Mouse (Mus musculus): ENCODE data around the gene Emsy. TPM values are rescaled to one million over a fixed set of nuclear protein-coding genes. Genes with fewer than 3 reads are reported as not detected.
A peak's percentile ranks its signal among the peaks of the same experiment; 100 is the strongest.

The Emsy gene
- polyA plus RNA-seq, 1 experiment = 22.8 TPM

DNA sequence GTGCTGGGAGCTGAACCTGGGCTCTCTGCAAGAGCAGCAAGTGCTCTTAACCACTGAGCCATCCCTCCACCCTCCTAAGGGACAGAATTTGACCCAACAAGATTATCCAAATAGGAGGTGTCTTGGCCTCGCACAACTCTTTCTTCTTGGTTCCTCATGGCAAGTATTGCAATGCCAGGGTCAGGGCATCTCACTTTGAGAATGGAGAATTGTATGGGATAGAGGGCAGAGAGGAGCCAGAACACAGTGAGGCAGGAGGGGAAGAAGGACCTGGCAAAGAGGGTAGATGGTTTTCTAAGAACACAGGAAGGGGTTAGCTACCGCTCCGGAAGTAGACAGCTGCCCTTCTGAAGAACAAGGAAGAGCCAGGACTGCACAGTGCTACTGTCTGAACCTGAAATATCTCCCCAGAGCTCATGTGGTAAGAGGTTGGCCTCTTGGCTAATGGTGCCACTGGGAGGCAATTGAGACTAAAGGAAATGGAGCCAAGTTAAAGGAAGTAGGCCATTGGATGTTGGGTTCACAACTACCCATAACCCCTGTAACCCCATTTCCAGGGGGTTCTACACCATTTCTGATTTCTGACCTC, 80.8 kb downstream of the Emsy start:
- peaks cover 36% of the 10 kb centered on the region for H3K4me1 ChIP-seq (ENCODE audit: control insufficient read depth, insufficient read depth, insufficient read length, low read length)
- no peak overlapping the region for H3K4me3 ChIP-seq (ENCODE audit: insufficient read depth, low read depth, low read length)
- peak overlapping the region; percentile 59 for H3K27ac ChIP-seq (replicated peaks; ENCODE audit: low read depth, low read length)

DNA sequence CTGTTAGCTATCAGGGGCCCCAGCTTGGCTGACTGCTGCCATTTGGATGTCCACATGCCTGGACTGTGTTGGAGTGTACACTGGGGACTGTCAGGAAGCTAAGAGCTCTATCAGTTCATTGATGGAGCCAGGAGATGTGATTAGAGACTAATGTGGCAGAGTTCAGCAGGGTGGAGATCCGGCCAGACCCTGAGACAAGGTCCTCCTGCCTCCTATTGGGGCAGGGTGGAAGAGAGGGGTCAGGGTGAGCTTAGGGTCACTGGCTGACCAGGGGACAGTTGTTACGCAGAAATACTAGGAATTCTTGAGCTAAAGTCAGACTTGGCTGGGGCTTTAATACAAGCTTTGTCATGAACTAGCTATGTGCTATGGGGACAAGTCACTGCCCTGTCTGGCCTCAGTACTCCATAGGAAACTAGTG, 81.8 kb downstream of the Emsy start:
- Histone ChIP-seq H3K4me1 (ENCODE audit: control insufficient read depth, insufficient read depth, insufficient read length, low read length) (peaks cover 28% of the 10 kb centered on the region), H3K4me3 (ENCODE audit: insufficient read depth, low read depth, low read length) (no peak overlapping the region), H3K27ac (replicated peaks; ENCODE audit: low read depth, low read length) (no peak overlapping the region)

- H3K27ac ChIP-seq (replicated peaks; ENCODE audit: low read depth, low read length) = 0 out of 2 replicates have a peak overlapping the region, but pooled peaks have one; percentile 5
- H3K4me3 ChIP-seq (ENCODE audit: insufficient read depth, low read depth, low read length) = no peak overlapping the region
- H3K4me1 ChIP-seq (ENCODE audit: control insufficient read depth, insufficient read depth, insufficient read length, low read length) = peaks cover 28% of the 10 kb centered on the region
Observed at GRCm38 (mm10) chr7:98574271-98574670, 82.3 kb downstream of the Emsy start.

- H3K27ac ChIP-seq (replicated peaks; ENCODE audit: low read depth, low read length) = peak overlapping the region; percentile 59
- peaks cover 28% of the 10 kb centered on the region for H3K4me1 ChIP-seq (ENCODE audit: control insufficient read depth, insufficient read depth, insufficient read length, low read length)
- H3K4me3 ChIP-seq (ENCODE audit: insufficient read depth, low read depth, low read length) = no peak overlapping the region
Observed at GRCm38 (mm10) chr7:98573231-98573781, 83.3 kb downstream of the Emsy start.

DNA sequence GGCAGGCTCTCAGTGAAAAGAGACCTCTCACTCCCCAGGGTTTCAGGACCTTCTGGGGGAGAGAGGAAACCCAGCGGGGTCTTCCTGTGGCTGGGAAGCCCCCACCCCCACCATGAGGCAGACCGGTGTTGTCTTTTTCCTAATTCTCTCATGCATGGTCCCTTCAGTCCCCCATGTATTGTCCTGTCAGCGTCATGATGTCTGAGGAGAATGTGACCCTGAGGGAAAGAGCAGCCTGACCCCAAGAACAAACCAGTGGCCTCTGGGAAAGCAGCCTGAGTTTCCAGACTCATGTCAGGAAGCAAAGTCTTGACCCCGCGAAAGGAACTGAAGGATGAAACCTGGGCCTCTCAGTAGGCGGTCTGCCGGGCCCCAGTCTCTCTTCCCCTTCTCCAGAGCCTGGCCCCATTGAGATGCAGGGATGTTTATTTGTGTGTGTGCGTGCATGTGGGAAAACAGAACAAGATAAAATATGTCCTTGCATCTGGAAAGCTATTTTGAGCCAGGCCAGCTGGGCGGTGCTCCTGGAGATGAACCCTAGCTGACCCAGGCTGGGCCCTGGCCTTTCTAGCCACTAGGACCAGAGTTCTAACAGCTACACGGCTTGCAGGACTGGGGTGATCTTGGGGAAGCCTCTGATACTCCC, 84.2 kb downstream of the Emsy start:
- Histone ChIP-seq H3K4me3 (ENCODE audit: insufficient read depth, low read depth, low read length) (no peak overlapping the region), H3K4me1 (ENCODE audit: control insufficient read depth, insufficient read depth, insufficient read length, low read length) (peaks cover 29% of the 10 kb centered on the region), H3K27ac (replicated peaks; ENCODE audit: low read depth, low read length) (peak overlapping the region; percentile 59)

- Histone ChIP-seq H3K4me3 (ENCODE audit: insufficient read depth, low read depth, low read length) (no peak overlapping the region), H3K27ac (replicated peaks; ENCODE audit: low read depth, low read length) (no peak overlapping the region), H3K4me1 (ENCODE audit: control insufficient read depth, insufficient read depth, insufficient read length, low read length) (peaks cover 30% of the 10 kb centered on the region)
Observed at GRCm38 (mm10) chr7:98570824-98571505, 85.6 kb downstream of the Emsy start.

DNA sequence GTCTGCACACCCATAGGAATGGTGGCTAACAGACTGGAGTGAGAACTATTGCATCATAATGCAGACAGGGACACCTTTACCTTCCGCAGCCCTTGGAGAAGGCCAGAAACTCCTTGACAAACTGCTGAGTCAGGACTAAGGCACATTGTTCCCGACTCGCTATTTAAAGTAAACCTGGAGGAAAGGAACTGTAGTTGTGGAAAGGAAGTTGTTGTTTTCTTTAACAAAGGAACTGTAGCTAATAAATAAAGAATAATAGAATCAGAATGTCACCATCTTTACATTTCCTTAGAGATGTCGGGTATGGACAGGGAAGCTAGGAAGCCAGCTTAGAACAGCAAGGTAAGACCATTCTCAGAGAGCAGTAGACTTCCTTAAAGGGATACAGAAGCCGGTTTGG, 89.5 kb downstream of the Emsy start:
- H3K27ac ChIP-seq (replicated peaks; ENCODE audit: low read depth, low read length) = 0 out of 2 replicates have a peak overlapping the region, but pooled peaks have one; percentile 13
- H3K4me1 ChIP-seq (ENCODE audit: control insufficient read depth, insufficient read depth, insufficient read length, low read length) = peaks cover 6% of the 10 kb centered on the region
- no peak overlapping the region for H3K4me3 ChIP-seq (ENCODE audit: insufficient read depth, low read depth, low read length)

- Histone ChIP-seq H3K4me3 (ENCODE audit: insufficient read depth, low read depth, low read length) (no peak overlapping the region), H3K4me1 (ENCODE audit: control insufficient read depth, insufficient read depth, insufficient read length, low read length) (peaks cover 6% of the 10 kb centered on the region), H3K27ac (replicated peaks; ENCODE audit: low read depth, low read length) (peak overlapping the region; percentile 41)
Observed at GRCm38 (mm10) chr7:98564607-98565364, 91.8 kb downstream of the Emsy start.

DNA sequence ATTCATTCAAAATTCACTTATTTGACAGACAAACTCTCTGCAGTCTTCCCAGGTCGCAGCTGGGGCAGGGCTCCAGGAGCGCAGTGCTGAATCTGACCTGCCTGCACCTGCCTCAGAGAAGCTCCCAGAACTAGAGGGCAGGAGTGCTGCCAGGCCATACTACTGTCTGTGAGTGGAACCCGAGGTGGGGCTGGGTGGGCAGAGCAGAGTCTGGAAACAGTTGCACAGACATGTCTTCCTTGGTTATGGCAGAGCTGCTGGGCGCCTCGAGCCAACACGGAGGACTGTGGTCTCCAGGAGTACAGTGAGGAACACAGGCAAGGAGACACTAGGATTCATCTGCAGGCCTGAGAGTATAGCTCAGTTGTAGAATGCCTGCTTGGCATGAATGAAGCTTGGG, 92.6 kb downstream of the Emsy start:
- Histone ChIP-seq H3K4me3 (ENCODE audit: insufficient read depth, low read depth, low read length) (no peak overlapping the region), H3K4me1 (ENCODE audit: control insufficient read depth, insufficient read depth, insufficient read length, low read length) (peaks cover 6% of the 10 kb centered on the region), H3K27ac (replicated peaks; ENCODE audit: low read depth, low read length) (no peak overlapping the region; the same call in 1 of the 2 replicates)

DNA sequence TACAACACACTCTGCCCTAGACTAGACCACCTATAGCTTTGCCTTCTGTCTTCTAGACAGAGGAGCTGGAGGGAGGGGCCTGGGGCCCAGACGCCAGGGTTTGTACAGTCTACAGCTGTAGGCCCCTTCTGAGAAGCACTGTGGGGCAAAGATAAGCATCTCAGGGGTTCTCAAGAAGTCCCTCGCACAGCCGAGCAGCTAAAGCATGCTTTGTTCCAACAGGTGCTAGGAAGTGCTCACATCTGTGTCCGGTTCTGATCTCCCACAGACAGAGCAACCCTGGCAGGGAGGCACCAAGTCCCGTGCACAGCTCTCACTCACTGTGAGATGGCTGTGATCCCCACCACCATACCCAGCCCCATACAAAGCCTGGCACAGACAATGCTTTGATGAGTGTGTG, 93.6 kb downstream of the Emsy start:
- Histone ChIP-seq H3K4me3 (ENCODE audit: insufficient read depth, low read depth, low read length) (no peak overlapping the region), H3K4me1 (ENCODE audit: control insufficient read depth, insufficient read depth, insufficient read length, low read length) (peaks cover 6% of the 10 kb centered on the region), H3K27ac (replicated peaks; ENCODE audit: low read depth, low read length) (no peak overlapping the region)

DNA sequence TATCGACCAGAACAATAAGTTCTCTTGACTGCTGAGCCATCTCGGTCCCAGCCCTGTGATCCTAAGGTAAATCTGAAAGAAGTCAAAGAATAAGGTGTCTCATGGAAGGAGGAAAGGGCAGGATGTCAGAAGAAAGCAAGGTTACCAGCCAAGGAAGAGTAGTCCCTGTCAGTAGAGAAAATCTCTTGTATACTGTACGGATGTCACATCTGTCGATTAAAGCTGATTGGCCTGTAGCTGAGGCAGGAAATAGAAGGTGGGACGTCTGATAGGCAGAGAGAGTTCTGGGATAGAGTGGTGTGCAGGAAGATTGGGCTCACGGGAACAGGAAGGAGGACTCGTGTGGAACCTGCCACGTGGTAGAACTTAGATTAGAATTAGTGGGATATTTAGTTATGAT, 94.4 kb downstream of the Emsy start:
- no peak overlapping the region for H3K4me3 ChIP-seq (ENCODE audit: insufficient read depth, low read depth, low read length)
- peaks cover 4% of the 10 kb centered on the region for H3K4me1 ChIP-seq (ENCODE audit: control insufficient read depth, insufficient read depth, insufficient read length, low read length)
- H3K27ac ChIP-seq (replicated peaks; ENCODE audit: low read depth, low read length) = no peak overlapping the region

DNA sequence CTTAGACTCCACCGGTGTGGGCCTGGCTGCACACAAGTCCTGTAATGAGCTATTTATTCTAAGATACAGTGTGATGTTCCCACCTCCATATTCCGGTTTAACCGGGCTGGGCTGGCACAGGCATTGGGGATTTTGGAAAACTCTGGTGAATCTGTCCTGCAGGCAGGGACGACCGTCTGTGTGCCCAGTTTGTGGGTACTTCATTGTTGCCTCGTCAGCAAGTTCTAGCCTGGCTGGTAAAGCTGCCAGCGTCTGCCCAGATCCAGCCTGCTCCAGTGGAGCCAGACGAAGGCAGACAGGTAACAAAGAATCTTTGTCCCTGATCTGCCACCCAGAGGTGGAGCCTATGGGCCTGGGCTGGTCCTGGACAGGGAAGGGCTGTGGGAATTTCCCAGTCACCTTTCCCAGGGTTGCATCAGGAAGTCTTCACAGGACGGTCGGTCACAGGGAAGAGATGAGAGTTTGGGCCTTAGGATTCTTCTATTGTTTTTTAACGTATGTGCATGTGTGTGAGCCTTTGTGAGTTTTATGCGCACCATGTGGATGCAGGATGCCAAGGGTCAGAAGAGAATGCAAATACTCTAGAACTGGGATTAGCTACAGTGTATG, 94.9 kb downstream of the Emsy start:
- no peak overlapping the region for H3K27ac ChIP-seq (replicated peaks; ENCODE audit: low read depth, low read length)
- H3K4me1 ChIP-seq (ENCODE audit: control insufficient read depth, insufficient read depth, insufficient read length, low read length) = peaks cover 4% of the 10 kb centered on the region

DNA sequence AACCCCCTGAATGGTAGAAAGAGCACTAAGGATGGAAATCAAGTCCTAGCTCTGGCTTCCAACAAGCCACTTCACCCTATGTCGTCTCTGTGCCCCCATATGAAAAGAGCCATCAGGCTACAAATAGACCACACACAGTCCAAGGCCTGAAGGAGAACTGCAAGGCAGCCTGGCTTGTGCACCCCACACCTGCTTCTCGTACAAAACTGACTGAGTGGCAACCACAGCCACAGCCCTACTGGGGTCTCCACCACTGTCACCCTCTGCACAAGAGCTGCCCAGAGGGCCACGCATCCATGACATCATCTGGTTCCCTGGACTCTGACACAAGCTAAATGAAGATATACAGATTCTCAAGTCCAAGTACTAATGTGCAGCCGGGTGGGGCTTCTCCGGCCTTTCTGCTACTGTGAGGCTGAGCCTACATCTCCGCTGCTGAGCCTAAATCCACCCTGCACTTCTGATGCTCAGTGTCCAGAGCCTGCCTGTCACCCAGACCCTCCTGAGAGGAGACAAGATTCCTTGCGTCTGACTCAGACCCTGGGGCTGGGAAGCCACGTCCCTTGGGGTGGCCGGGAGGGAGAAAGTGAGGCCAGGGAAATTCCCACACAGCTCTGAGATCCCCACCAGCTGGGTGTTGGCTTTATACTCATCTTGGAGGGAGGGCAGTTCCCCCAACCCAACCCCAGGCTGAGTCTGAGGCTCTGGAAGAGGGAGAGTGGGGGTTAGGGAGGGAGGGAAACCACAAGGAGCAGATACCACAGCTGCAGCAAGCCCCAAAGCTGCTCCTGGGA, 98.3 kb downstream of the Emsy start:
- no peaks in the 10 kb centered on the region for H3K4me1 ChIP-seq (ENCODE audit: control insufficient read depth, insufficient read depth, insufficient read length, low read length)
- no peak overlapping the region for H3K4me3 ChIP-seq (ENCODE audit: insufficient read depth, low read depth, low read length)
- no peak overlapping the region for H3K27ac ChIP-seq (replicated peaks; ENCODE audit: low read depth, low read length)

More for the DNA sequence above, 94.9 kb downstream of the Emsy start:
- H3K4me3 ChIP-seq (ENCODE audit: insufficient read depth, low read depth, low read length) = no peak overlapping the region

DNA sequence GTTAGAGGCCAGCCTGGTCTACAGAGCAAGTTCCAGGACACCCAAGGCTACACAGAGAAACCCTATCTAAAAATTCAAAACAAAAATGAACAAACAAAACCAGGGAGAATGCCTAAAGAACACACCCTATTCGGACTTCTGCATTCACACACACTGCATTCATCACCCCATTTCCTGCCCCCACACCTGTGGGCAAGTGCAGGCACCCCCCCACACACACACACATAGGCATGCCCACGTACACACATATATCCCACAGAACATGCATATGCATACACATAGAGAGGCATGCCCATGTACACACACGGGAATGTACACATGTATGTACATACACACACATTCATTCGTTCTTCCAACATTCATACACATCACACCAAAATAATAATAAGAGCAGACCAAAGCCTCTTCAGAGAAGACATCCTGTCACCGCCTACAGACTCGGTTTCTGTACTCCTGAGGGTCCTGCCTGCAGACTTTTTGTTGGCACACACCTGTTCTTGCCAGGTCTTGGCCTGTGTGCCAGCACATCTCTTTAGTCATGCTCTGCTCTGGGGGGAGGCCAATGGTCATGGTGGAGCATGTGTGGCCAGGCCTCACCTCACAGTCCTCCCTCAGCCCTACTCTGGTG, 99.7 kb downstream of the Emsy start:
- Histone ChIP-seq H3K27ac (replicated peaks; ENCODE audit: low read depth, low read length) (no peak overlapping the region), H3K4me1 (ENCODE audit: control insufficient read depth, insufficient read depth, insufficient read length, low read length) (no peaks in the 10 kb centered on the region), H3K4me3 (ENCODE audit: insufficient read depth, low read depth, low read length) (no peak overlapping the region)
